Mouse (Mus musculus): ENCODE results near the gene Hnf4a.

Hnf4a gene

GRCm38 (mm10) chr2:163534958-163535524, 28.4 kb downstream of the Hnf4a start:
- H3K27me3 ChIP-seq (ENCODE audit: insufficient read depth, low read length): peaks cover 24% of the 10 kb centered on the region
- no peaks in the 10 kb centered on the region for H3K36me3 ChIP-seq (ENCODE audit: insufficient read depth, low read length)
- H3K9me3 ChIP-seq (ENCODE audit: low read length): no peaks in the 10 kb centered on the region
- TF ChIP-seq NANOG (IDR thresholded peaks at IDR 0.05; ENCODE audit: borderline replicate concordance, low read length): no peak
- peak; percentile 99 for TF ChIP-seq CTCF (conservative IDR thresholded peaks at IDR 0.05; ENCODE audit: low read length)
- H3K4me1 ChIP-seq (replicated peaks; ENCODE audit: low read depth, low read length): peaks cover 13% of the 10 kb centered on the region
- H3K4me3 ChIP-seq (replicated peaks; ENCODE audit: low read length): peak overlapping the region; percentile 68

GRCm38 (mm10) chr2:163537443-163537842, 30.8 kb downstream of the Hnf4a start:
- Histone ChIP-seq H3K9me3 (ENCODE audit: low read length) (no peaks in the 10 kb centered on the region), H3K4me3 (replicated peaks; ENCODE audit: low read length) (no peak overlapping the region)
- TF ChIP-seq POU5F1 (IDR thresholded peaks at IDR 0.05; ENCODE audit: borderline replicate concordance, low read length): no peak
- TF ChIP-seq NANOG (IDR thresholded peaks at IDR 0.05; ENCODE audit: borderline replicate concordance, low read length): no peak
- TF ChIP-seq CTCF (conservative IDR thresholded peaks at IDR 0.05; ENCODE audit: low read length): no peak

GRCm38 (mm10) chr2:163538410-163538809, 31.8 kb downstream of the Hnf4a start:
- H3K27me3 ChIP-seq (ENCODE audit: insufficient read depth, low read length): peaks cover 27% of the 10 kb centered on the region
- no peak overlapping the region for H3K4me3 ChIP-seq (replicated peaks; ENCODE audit: low read length)
- no peaks in the 10 kb centered on the region for H3K36me3 ChIP-seq (ENCODE audit: insufficient read depth, low read length)
- no peak for TF ChIP-seq NANOG (IDR thresholded peaks at IDR 0.05; ENCODE audit: borderline replicate concordance, low read length)
- no peak for TF ChIP-seq POU5F1 (IDR thresholded peaks at IDR 0.05; ENCODE audit: borderline replicate concordance, low read length)
- no peak for TF ChIP-seq CTCF (conservative IDR thresholded peaks at IDR 0.05; ENCODE audit: low read length)
- H3K4me1 ChIP-seq (replicated peaks; ENCODE audit: low read depth, low read length): peaks cover 9% of the 10 kb centered on the region; the same call in 1 of the 2 replicates
- no peaks in the 10 kb centered on the region for H3K9me3 ChIP-seq (ENCODE audit: low read length)

More at GRCm38 (mm10) chr2:163537443-163537842, 30.8 kb downstream of the Hnf4a start:
- Histone ChIP-seq H3K36me3 (ENCODE audit: insufficient read depth, low read length) (no peaks in the 10 kb centered on the region), H3K27me3 (ENCODE audit: insufficient read depth, low read length) (peaks cover 28% of the 10 kb centered on the region), H3K4me1 (replicated peaks; ENCODE audit: low read depth, low read length) (peaks cover 9% of the 10 kb centered on the region; the same call in 1 of the 2 replicates)

- Histone ChIP-seq H3K9me3 (ENCODE audit: low read length) (no peaks in the 10 kb centered on the region), H3K27me3 (ENCODE audit: insufficient read depth, low read length) (peaks cover 22% of the 10 kb centered on the region), H3K4me3 (replicated peaks; ENCODE audit: low read length) (no peak overlapping the region), H3K4me1 (replicated peaks; ENCODE audit: low read depth, low read length) (peaks cover 9% of the 10 kb centered on the region; the same call in 1 of the 2 replicates), H3K36me3 (ENCODE audit: insufficient read depth, low read length) (no peaks in the 10 kb centered on the region)
- TF ChIP-seq CTCF (conservative IDR thresholded peaks at IDR 0.05; ENCODE audit: low read length) (no peak), NANOG (IDR thresholded peaks at IDR 0.05; ENCODE audit: borderline replicate concordance, low read length) (no peak), POU5F1 (IDR thresholded peaks at IDR 0.05; ENCODE audit: borderline replicate concordance, low read length) (no peak)
Observed at GRCm38 (mm10) chr2:163539321-163540040, 32.9 kb downstream of the Hnf4a start.

GRCm38 (mm10) chr2:163540231-163541117, 33.9 kb downstream of the Hnf4a start:
- H3K4me1 ChIP-seq (replicated peaks; ENCODE audit: low read depth, low read length): 0 out of 2 replicates have a peak, but pooled peaks cover 5% of the 10 kb centered on the region
- H3K36me3 ChIP-seq (ENCODE audit: insufficient read depth, low read length): no peaks in the 10 kb centered on the region
- no peaks in the 10 kb centered on the region for H3K9me3 ChIP-seq (ENCODE audit: low read length)
- no peak overlapping the region for H3K4me3 ChIP-seq (replicated peaks; ENCODE audit: low read length)
- H3K27me3 ChIP-seq (ENCODE audit: insufficient read depth, low read length): peaks cover 19% of the 10 kb centered on the region
- TF ChIP-seq CTCF (conservative IDR thresholded peaks at IDR 0.05; ENCODE audit: low read length): no peak
- no peak for TF ChIP-seq POU5F1 (IDR thresholded peaks at IDR 0.05; ENCODE audit: borderline replicate concordance, low read length)
- no peak for TF ChIP-seq NANOG (IDR thresholded peaks at IDR 0.05; ENCODE audit: borderline replicate concordance, low read length)

GRCm38 (mm10) chr2:163541568-163542182, 35.1 kb downstream of the Hnf4a start:
- Histone ChIP-seq H3K36me3 (ENCODE audit: insufficient read depth, low read length) (no peaks in the 10 kb centered on the region), H3K27me3 (ENCODE audit: insufficient read depth, low read length) (peaks cover 12% of the 10 kb centered on the region), H3K4me1 (replicated peaks; ENCODE audit: low read depth, low read length) (peaks cover 5% of the 10 kb centered on the region; the same call in 1 of the 2 replicates), H3K4me3 (replicated peaks; ENCODE audit: low read length) (no peak overlapping the region), H3K9me3 (ENCODE audit: low read length) (no peaks in the 10 kb centered on the region)
- TF ChIP-seq POU5F1 (IDR thresholded peaks at IDR 0.05; ENCODE audit: borderline replicate concordance, low read length): no peak
- TF ChIP-seq CTCF (conservative IDR thresholded peaks at IDR 0.05; ENCODE audit: low read length): no peak
- TF ChIP-seq NANOG (IDR thresholded peaks at IDR 0.05; ENCODE audit: borderline replicate concordance, low read length): no peak

- Histone ChIP-seq H3K27me3 (ENCODE audit: insufficient read depth, low read length) (0 out of 2 replicates have a peak, but pooled peaks cover 10% of the 10 kb centered on the region), H3K36me3 (ENCODE audit: insufficient read depth, low read length) (no peaks in the 10 kb centered on the region), H3K9me3 (ENCODE audit: low read length) (no peaks in the 10 kb centered on the region), H3K4me3 (replicated peaks; ENCODE audit: low read length) (no peak overlapping the region), H3K4me1 (replicated peaks; ENCODE audit: low read depth, low read length) (peaks cover 5% of the 10 kb centered on the region; the same call in 1 of the 2 replicates)
- no peak for TF ChIP-seq POU5F1 (IDR thresholded peaks at IDR 0.05; ENCODE audit: borderline replicate concordance, low read length)
- no peak for TF ChIP-seq NANOG (IDR thresholded peaks at IDR 0.05; ENCODE audit: borderline replicate concordance, low read length)
- no peak for TF ChIP-seq CTCF (conservative IDR thresholded peaks at IDR 0.05; ENCODE audit: low read length)
Observed at GRCm38 (mm10) chr2:163542674-163543073, 36.1 kb downstream of the Hnf4a start.
